Mouse (Mus musculus): ENCODE data around the gene Kif23.

DNA sequence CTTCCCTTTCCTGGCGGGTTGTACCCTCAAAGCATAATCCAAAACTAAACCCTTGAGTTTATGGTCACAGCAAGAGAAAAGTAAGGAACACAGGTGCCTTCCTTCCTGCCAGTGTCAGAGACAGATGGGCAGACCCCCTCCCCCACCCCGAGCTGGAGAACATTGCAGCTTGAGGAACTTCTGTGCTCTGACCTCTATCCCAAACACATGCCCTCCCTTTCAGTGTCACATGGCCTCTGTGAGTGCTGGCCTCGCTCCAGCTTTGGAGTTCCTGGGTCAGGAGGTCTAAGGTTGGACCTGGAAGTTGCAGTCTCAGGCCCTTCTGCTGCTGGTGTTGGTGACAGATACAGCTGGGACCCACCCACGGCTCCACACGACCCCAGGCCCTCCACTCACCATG, 14.2 kb upstream of the Kif23 start:
- TF ChIP-seq CTCF (IDR thresholded peaks at IDR 0.05; ENCODE audit: insufficient read depth, low read depth, low read length) (no peak), POLR2A (IDR thresholded peaks at IDR 0.05; ENCODE audit: insufficient read depth, low read depth, low read length) (no peak)
